Mouse (Mus musculus): ENCODE data around the gene BC053393.

DNA sequence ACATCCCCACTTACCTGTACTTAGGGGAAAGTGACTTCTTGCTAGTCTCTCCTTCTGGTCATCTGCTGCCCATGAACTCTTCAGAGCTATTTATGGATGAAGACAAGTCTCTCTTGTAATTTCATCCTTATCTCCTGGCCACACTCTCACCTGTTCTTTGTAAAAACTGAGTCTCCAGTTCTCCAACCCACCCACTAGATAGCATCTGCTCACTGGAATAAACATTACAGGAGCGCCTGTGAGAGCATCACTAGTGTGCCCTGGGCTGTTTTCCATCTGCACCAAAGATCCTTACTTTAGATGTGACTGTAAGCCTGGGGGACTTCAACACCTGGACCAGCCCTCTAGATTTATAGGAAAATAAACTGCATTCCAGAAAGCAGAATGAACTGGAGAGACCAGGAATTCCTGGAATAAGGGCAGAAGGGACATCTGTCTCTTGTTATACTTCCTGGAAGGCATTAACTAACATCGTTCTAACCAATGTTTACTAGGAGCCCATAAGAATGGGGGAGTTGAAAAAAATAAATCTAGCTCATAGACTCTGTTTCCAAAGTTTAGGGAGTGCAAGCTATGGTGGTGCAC lies 58.0 kb downstream of the BC053393 start, which contains the start of gene Dppa1:
- TF ChIP-seq POLR2A (IDR thresholded peaks at IDR 0.05; ENCODE audit: low read depth, low read length) (no peak), CTCF (IDR thresholded peaks at IDR 0.05; ENCODE audit: borderline replicate concordance, insufficient read depth, low read length) (no peak)

All from embryonic fibroblast, embryonic 13.5 days (primary cell).